Mouse (Mus musculus): ENCODE measurements at regions not wholly inside any gene's neighbourhood (a gene's known extent, or its start where the extent isn't known, plus 50 kb on each side); places are given as distances from the start of the nearest gene placed in this dataset.
"Not testable (repeated sequence)": the region's sequence is repeated elsewhere in the genome, so short reads cannot be mapped to it uniquely, and the experiment has no call there.

DNA sequence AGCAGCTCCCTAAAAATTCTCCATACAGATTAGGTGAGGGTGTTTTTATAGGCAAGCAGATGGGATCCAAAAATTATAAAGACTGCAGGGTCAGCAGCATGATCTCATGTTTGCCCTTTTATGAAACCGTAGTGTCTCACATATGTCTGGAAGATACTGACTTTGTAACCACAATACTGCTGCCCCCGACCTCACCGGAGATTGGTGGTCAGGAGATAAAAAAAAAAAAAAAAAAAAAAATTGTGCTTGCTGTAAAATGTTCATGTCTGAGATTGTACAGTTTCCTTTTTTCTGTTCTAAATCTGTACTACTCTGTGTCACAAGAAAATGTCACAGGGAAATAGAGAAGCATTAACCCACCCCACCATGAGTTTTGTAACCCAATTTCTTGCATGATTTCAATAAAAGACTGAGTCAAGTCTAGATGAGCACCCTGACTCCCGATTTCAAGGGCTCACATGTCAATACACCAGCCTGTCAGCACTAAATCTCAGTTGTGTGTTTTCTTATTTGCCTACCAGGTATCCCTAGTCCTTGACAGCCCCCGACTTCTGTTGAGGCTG is 169.5 kb upstream of the Ipo5 start:
- DNase-seq (ENCODE audit: extremely low spot score, low read depth, low spot score) = no peak

DNA sequence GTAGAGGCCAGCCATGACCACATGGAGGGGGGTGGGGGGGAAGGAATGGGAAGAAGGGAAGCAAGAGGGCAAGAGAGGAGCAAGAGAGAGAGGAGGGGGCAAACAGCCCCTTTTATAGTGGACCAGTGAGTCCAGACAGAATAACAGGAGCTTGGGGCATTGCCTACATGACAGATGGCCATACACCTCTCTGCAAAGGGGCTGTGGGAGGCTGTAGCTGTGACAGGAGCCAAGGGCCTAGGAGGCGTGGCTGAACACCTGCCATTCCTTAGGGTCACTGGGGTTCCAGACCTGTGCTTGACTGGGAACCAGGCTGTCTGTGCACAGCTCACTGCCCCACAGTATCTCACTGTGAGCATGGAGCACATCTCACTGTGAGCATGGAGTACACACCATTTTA is 157.0 kb upstream of the Ipo5 start:
- no peak for DNase-seq (ENCODE audit: extremely low spot score, low read depth, low spot score)

DNA sequence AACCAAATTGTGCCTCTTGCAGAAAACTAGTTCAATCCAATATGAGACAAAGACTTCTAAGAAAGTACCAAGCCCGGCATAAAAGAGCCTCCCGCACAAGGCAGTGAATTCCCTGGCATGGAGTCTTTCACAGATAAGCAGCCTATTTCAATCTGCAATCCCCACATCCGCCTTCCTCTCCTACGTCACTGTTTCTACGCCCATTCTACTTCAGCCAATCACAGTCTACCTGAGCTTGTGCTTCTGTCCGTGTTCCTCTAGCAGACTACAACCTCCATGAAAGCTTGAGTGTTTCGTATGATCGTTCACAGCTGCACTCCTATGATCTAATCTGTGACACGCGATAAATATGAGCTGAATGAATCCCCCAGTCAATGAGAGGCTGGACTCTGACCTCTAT is 155.6 kb upstream of the Ipo5 start:
- no peak for DNase-seq (ENCODE audit: extremely low spot score, low read depth, low spot score)

DNA sequence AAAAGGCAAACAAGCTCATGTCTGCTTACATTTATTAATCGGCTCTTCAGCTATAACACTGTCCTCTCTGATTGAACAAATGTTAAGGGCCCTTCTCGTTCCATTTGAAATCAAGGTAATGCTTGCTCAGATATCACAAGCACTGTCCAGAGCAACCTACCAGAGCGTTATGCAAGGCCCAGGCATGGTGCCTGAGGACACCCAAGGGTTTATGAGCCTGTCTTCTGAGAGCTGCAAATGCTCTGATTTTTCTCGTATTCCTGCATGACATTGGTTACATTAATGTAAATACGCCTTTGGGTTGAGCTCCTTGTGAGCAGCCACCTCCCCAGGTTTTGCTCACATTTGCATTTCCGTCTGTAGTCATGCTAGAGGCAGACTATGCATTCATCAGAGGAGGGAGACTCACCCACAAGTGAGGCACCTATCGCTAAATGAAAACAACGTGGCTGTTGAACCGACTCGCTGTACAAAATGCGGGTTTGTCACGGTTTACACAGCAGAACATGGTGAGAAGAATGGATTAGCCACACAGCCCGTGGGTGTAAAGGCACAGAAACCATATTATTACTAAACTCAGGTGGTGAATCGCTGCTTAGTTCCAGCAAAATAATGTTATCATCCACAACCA is 152.7 kb upstream of the Ipo5 start:
- no peak for DNase-seq (ENCODE audit: extremely low spot score, low read depth, low spot score)

DNA sequence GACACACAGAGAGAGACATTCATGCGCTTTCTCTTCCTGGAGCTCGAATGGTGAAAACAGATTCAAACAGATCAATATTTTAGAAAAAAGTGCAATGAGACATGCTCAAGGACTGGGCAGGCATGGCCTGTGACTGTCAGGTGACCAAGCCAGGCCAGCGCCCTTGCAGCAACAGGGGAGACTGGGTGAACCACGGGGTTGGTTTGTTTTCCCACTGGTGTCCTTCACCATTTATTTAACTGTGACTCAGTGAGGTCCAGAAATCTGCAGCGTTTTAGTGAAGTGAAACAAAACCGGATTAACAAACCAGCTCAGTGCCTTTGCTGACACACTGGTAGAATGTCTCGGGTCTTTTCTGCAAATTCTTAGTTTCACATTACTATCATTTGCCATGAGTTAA is 148.9 kb upstream of the Ipo5 start:
- no peak for DNase-seq (ENCODE audit: extremely low spot score, low read depth, low spot score)

DNA sequence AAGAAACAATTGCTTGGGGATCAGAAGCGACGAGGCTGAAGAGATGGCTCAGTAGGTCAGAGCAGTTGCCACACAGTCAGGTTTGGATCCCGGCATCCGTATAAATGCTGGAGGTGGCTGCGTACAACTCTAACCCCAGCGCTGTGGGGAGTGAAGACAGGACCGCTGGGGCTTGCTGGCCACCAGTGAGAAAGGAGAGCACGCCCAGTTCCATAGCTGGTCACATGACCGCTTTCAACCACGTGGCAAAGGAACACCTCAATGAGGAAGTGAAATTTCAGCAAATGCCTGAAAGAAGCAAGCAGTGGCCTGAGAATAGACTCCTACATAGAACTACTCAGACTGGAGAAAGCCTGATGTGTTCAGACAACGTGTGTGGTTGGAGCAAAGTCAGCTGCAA is 148.3 kb upstream of the Ipo5 start:
- DNase-seq (ENCODE audit: extremely low spot score, low read depth, low spot score) = no peak

DNA sequence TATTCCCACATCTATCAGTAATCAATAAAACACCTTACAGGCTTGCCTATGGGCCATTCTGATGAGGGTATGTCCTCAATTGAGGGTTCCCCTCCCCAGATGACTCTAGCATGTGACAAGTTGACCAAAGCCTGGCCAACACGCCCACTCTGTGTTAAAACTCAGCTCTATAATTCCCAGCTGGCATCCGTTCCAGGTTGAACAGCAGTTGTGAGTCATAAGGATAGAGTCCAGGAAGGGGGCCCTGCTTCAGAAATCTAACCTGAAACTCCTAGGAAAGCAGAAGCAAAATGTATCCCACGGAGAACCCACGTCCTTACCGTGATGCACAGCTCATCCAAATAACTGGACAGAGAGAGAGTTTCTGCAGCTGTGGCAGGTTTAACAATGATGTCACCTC is 147.2 kb upstream of the Ipo5 start:
- DNase-seq (ENCODE audit: extremely low spot score, low read depth, low spot score) = no peak

DNA sequence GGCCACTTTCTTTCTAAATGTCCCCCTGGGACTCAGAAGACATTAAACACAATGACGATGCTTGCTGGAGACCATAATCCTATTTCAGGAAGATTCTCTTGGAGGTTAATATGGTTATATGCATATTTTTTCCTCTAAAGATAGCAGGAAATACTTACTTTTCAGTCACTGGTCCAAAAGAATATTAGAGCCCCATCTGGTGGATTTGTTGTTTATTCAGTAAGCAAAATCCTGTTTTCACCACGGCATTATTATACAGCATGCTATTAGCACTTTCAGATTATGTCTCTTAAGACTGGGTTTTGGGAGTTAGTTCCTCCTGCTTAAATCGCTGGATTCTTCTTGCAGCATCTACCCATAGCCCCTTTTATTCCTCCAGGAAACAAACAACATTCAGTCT is 146.6 kb upstream of the Ipo5 start:
- no peak for DNase-seq (ENCODE audit: extremely low spot score, low read depth, low spot score)

DNA sequence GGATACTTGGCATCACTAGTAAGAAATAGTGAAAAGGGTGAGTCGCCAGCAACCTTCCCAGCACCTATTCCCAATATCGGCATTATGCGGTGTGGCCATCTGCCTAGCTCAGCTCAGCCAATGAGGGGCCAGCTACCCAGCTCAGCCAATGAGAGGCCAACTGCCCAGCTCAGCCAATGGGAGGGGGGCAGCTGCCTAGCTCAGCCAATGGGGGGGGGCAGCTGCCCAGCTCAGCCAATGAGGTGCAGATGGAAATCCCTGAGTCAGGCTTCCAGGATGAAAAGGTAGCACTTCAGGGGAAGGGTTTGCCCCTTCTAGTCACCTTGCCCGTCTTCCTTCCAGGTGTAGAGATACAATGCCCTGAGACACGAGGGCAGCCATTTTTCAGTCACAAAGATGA is 144.6 kb upstream of the Ipo5 start:
- DNase-seq (ENCODE audit: extremely low spot score, low read depth, low spot score) = no peak

DNA sequence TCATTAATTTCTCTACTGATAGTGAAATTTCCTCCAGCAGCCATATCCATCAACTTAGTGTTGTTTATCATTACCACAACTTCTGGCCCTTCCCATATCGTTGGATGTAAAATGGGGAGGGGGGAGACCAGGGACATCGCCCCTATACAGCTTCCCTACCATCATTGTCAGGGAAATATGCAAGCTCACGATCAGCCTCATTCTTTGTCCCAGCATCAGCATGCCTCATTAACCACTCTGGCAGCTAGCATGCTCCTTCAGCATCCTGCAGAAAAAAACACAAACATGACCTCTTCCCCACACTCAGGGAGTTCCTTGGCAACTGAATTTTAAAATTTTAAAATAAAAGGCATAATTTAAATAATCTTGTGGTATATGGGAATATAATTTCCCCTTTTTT is 140.4 kb upstream of the Ipo5 start:
- DNase-seq (ENCODE audit: extremely low spot score, low read depth, low spot score) = no peak

DNA sequence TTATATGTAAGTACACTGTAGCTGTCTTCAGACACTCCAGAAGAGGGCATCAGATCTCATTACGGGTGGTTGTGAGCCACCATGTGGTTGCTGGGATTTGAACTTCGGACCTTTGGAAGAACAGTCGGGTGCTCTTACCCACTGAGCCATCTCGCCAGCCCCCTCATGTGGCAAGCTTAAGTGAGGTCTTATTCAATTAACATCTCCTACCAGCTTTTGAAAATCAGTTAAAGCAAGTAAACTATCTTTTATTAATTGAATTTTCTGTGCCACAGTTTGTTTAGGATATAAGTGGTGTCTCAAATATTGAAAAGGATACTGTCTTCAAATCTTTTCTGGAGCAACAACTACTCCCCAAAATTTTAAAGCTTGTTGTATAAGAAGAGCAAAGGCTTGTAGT is 138.0 kb upstream of the Ipo5 start:
- DNase-seq (ENCODE audit: extremely low spot score, low read depth, low spot score) = not testable (repeated sequence)

DNA sequence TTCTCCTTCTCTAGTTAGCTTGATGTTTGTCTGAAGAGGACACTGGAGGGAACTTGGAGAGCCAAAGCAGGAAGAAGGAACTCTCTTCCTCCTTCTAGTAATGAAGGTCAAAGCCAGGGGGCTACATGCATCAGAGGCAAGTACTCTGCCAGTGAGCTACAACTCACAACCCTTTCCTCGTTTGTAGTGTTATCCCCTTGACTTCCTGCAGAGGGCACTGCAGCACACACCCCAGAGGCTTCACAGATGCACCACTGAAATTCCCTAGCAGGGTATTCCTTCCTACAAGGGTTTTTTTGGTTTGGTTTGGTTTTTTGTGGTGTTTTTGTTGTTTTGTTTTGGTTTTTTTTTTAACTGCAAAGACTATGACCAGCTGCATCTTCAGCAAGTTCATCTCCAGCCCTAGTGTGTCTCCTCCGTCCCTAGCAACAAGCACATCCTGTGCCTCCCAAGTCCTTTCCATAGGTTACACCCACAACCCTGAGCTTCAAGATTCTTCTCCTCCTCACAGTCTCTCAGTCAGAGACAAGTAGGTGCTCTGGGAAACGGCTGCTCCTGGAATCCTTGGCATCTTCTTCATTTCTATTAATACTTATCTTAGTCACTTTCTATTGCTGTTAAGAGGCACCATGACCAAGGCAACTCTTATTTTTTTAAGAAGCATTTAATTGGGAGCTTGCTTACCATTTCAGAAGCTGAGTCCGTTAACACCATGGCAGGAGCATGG is 119.0 kb upstream of the Ipo5 start:
- DNase-seq (ENCODE audit: extremely low spot score, low read depth, low spot score) = no peak

DNA sequence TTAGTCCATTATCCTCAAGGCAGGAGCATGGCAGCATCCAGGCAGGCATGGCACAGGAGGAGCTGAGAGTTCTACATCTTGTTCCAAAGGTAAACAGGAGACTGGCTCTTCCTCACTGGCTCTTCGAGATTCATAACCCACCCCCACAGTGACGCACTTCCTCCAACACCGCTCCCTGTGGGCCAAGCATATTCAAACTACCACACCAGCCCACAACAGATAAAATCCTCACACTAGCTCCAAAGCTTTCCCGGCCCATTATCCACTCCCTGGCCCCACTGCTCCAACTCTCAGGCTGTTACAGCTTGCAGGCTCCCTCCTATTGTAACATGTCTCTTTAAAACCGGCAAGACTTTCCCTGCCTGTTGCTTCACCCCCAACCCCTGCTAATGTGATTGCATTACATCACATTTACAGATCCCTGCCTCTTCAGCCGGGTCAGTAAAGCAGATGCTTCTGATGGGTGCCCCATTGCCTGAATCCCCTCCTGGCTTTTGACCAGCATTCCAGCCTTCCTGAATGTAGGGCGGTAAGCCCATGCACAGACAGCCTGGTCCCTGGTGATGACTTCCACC is 113.0 kb upstream of the Ipo5 start:
- no peak for DNase-seq (ENCODE audit: extremely low spot score, low read depth, low spot score)

DNA sequence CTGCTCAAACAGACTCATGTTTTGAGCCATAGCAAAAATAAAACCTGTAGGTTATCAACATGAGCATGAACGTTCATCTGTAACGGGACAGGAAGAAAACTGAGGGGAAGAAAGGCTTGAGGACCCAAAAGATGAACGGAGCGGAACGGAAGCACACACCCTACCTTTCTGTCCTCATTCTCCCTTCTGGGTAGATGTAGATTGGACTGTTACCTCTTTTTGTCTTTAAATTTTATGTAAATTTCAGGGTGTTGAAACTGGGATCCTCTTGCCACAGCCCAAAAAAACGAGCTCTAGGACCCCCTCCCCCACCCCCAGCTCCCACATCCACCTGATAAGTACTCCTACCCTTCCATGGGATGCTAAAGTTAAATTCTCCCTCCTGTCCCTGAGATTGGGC is 107.8 kb upstream of the Ipo5 start:
- DNase-seq (ENCODE audit: extremely low spot score, low read depth, low spot score) = no peak

DNA sequence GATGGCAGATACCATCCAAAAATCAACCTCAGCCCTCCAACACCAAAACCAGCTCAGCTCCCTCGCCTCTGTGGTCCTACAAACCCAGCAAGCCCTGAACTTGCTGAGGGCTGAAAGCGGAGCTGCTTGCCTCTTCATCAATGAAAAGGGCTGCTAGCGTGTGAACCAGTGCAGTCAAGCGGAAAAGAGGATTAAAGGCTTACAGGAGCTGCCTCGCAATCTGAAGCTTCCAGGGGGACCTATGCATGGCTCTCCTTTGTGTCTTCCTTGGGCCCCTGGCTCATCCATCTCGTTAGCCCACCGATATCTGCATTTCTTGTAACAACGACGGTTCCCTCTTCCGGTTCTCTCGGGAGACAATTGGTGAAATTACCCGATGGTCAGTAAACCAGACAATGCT is 107.3 kb upstream of the Ipo5 start:
- DNase-seq (ENCODE audit: extremely low spot score, low read depth, low spot score) = no peak

DNA sequence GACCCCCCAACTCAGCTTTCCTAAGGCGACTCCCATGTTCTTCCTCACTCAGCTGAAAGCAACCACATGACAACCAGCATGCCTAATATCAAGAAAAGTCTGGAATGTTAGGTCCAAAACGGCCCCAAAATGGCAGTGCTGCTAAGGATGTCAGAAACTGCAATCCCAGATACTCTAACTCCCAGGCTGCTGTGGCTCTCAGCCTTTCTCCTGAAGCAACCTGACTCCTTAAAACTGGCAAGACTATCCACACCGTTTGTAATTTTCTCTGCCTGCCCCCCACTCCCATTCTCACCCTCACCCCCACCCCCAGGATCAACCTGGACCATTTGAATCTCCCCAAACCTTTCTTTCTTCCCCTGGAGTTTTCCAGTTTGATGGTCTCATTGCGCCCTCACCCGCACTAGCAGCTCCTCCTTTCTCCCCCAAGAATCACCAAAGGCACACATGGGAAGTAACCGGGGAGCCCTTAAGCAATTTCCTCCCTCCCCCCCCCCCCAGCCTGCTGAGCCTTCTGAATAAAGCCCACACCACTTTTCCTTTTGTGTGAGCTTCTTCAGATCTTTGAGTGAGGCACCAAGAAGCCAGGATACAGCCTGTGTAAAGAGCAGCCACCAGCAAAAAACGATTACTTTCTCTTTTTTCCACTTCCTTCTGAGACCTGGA is 106.7 kb upstream of the Ipo5 start:
- DNase-seq (ENCODE audit: extremely low spot score, low read depth, low spot score) = no peak

DNA sequence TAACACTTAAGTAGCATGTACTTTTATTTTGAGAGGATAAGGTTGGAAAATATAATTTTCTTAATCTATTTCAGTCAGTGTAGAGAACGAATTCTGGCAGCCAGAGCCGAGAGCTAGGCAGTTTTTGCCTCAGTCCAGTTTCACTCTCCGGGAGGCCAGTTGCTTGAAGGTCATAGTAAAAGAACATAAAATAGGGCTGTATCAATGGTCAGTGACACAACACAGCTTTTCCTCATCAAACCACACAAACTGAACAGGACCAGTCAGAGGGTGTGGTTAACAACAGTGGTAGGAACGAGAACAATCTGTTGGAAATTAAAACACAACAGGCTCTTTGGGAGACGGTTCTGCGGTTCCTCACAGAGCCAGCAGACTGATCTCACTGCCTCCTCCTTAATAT is 105.9 kb upstream of the Ipo5 start:
- no peak for DNase-seq (ENCODE audit: extremely low spot score, low read depth, low spot score)

DNA sequence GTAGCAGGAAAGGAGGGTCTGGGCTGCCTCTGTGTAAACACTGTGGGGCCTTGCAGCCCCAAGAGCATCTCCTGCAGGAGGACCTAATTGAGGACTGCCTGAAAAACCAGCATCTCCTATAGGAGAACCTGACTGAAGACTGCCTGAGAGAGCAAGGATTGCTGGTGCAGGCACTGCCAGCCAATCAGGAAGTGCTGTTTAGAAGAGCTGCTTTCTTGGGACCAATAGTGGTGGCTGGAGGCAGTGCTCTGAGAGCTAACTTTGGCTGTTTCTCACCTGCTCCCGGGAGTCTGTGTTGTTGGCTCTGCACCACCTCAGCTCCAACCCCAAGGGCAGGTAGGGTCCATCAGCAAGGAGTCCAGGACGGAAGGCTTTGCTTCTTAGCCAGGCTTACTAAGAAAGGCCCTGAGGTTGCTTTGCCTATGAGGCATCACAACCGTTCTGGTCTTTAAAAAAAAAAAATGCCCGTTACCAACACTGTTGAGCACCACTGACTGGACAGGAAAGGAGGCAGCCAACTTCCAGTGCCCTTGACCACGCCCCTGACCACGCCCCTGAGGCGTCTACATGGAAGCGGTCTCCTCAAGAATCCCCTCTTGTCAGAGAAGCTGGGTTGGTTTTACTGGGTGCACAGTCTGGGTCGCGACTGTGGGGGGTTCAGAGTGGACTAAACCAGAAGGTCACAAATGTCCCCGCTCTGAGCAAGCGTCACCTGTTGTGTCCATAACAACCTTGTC is 105.0 kb upstream of the Ipo5 start:
- not testable (repeated sequence) for DNase-seq (ENCODE audit: extremely low spot score, low read depth, low spot score)

DNA sequence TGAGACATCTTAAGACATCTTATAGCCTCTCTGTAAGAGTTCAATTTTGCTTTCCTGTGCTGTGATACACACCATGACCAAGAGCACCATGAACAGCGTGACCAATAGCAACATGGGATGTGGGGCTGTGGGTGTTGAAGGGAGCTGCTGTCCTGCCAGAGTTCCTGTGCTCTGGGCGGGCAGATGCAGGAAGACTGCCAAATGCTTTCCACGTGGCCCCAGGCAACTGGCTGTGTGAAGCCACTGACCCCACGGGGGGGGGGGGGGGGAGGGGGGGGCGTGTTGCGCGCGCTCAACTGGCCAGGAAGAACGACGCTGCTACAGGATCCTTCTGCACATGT is 104.5 kb upstream of the Ipo5 start:
- no peak for DNase-seq (ENCODE audit: extremely low spot score, low read depth, low spot score)

DNA sequence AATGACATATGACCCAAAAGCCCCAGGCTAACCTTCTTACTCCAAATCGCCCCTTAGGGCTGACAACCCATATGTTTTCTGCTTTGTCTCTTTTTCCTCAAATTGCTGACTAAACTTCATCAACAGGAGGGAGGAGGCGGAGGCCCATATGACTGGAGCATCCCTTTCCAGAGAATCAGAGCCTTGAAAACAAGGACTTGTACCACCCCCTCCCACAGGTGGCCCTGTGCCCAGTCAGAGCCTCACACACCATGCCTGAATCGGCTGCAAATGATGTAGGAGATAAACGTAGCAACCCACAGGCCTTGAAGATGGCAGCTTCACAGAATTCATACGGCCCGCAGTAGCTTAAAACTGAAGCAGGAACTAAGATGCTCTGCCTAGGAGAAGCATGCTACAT is 101.7 kb upstream of the Ipo5 start:
- no peak for DNase-seq (ENCODE audit: extremely low spot score, low read depth, low spot score)

DNA sequence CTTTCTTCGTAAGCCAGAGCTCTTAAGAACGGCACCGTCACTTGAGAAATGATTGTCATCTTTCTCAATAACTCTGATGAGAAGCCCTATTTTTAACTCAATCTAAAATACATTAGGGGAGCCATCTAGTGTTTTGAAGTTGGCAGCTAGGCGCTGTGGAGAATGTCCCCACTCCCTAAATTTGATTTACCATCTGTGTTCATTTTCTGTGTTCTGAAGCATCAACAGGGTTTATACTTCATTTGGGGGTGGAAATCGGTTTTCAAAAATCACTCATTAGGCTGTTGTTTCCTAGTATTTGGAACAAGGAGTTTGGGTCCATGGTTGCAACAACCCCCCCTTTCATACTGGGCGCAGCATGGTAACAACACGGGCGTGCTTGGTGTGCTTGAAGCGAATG is 97.1 kb upstream of the Ipo5 start:
- no peak for DNase-seq (ENCODE audit: extremely low spot score, low read depth, low spot score)

Data from hindlimb bud, embryonic 11.5 days (tissue).